Mouse (Mus musculus): ENCODE measurements around the gene Cenps. TPM values are rescaled to one million over a fixed set of nuclear protein-coding genes. Genes with fewer than 3 reads are reported as not detected.

The Cenps gene
- polyA plus RNA-seq, 1 experiment = 6.7 TPM

DNA sequence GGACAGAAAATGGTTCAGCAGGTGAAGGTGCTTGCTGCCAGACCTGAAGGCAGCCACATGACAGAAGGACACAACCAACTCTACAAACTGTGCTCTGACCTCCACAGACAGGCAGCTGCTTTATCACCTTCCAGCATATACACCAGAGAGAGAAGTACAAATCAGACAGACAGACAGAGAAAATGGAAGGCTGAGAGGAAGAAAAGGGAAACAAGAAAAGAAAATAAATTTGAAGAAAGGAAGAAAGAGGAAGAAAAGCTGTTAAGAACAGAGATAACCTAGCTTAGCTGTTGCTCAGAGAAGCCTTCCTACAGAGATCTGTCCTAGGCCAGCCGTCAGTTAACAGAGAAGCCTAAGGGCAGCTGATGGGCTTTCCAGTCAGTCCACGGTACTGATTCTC is 21.8 kb upstream of the Cenps start:
- no peak for DNase-seq (ENCODE audit: extremely low spot score in 1 of 2, low spot score in 1 of 2)

DNA sequence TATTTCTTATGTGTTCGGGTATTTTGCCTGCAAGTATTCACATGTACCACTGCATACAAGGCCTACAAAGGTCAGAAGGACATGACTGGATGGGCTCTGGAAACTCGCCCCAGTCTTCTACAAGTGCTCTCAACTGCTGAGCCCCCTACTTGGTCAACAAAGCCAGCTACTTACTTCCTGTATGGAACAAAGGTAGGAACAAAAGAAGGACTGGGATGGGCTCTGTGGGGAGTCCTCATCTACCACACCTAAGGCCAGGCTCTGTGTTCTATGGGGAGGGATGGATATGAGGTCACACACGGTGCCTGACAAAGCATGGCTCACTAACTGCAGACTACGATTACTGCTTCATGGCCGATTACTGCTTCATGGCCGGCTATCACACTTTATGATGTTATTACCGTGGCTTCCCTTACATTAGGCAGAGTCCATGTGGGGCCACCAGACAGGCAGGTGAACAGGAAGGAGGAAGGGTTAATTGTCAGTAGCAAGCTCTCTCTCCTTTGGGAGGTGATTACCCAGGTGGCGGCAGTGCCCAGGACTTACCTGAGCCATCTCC is 20.1 kb upstream of the Cenps start:
- no peak for DNase-seq (ENCODE audit: extremely low spot score in 1 of 2, low spot score in 1 of 2)

DNA sequence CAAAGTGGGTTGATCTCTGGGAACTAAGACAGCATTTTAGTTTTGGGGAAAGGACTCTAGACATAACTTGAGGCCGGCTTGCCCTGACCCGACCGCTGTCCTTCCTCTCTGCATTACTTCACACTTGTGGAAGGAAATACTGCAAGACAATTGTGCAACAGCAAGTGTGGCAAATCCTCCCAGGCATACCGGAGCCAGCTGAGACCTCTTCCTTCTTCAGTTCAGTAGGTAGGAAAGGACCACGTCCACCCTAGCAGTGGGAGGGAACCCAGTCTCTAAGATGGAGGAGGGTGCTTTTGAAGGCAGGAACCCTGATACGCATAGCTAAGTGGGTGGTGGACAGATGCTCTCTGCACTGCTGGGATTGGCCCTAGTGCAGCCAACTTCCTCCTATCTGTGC is 18.3 kb upstream of the Cenps start:
- DNase-seq (ENCODE audit: extremely low spot score in 1 of 2, low spot score in 1 of 2) = no peak

DNA sequence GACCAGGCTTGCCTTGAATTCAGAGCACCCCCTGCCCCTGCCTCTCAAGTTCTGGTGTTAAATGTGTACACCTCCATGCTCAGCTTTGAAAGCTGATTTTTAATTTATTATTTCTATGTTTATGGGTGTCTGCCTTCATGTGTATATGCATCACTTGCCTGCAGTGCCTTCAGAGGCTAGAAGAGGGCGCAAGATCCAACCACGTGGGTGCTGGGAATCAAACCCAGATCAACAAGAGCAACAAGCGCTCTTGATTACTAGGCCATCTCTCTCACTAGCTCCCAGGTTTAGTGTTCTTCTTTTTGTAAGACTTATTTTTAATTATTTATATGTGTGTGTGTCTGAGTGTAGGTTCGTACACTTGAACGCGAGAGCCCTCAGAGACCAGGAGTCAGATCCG is 17.4 kb upstream of the Cenps start:
- DNase-seq (ENCODE audit: extremely low spot score in 1 of 2, low spot score in 1 of 2) = no peak

DNA sequence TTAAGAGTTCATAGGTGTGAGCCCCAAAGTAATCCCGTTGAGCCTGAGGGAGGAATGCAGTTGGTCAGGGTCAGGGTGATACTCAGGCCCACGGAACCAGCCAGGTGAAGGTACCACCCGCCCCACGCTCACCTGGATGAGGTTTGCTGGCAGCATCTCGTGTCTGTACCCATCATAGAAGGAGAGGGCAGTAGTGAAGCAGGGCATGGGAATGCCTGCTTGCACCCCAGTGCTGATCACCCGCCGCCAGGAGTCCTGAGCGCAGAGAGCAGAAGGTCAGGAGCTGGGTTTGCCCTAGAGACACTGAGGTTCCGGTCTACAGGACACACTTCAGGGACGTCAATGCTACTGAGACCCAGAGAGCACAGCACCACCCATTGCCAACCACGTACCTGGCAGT is 13.3 kb upstream of the Cenps start:
- DNase-seq (ENCODE audit: extremely low spot score in 1 of 2, low spot score in 1 of 2) = no peak

GRCm38 (mm10) chr4:149150256-149150655 is 12.8 kb upstream of the Cenps start:
- DNase-seq (ENCODE audit: extremely low spot score in 1 of 2, low spot score in 1 of 2) = no peak

GRCm38 (mm10) chr4:149149611-149150010 is 12.2 kb upstream of the Cenps start:
- DNase-seq (ENCODE audit: extremely low spot score in 1 of 2, low spot score in 1 of 2) = no peak

- DNase-seq (ENCODE audit: extremely low spot score in 1 of 2, low spot score in 1 of 2) = no peak
These were observed 11.8 kb upstream of the Cenps start for GRCm38 (mm10) chr4:149149196-149149595.

DNA sequence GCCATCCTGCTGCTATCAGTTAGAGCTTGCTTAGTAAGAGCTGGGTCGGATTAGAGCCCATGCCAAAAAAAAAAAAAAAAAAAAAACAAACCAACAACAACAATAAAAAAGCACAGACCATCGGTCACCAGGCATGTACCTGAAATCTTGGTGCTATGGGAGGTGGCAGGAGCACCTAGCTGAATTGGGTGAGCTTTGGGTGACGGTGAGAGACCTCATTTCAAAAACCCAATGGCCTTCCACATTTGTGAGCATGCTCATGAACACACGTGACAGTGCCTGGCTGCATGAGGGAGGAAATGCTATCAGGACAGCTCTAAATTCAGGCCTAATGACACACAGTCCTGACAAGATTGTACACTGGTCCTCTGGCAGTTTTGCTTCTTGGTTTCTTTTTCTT is 10.7 kb upstream of the Cenps start:
- no peak for DNase-seq (ENCODE audit: extremely low spot score in 1 of 2, low spot score in 1 of 2)

- DNase-seq (ENCODE audit: extremely low spot score in 1 of 2, low spot score in 1 of 2) = no peak
These were observed 10.1 kb upstream of the Cenps start for GRCm38 (mm10) chr4:149147528-149147927.

DNA sequence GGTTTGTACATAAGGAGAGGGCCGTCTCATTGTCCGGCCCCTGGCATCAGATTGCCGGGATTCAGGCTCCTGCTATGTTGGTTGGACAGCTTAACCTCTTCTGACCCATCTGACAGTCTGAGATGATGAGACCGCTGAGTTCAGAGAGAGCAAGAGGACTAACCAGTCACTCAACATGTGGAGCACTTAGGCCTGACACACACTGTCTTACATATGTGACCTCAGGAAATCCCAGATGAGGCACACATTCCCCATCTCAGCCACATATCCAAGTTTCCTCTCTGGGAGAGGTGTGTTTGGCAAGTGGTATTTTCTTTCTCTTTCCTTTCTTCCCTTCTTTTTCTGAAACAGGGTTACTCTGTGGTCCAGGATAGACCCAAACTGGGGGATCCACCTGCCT is 7.7 kb upstream of the Cenps start:
- no peak for DNase-seq (ENCODE audit: extremely low spot score in 1 of 2, low spot score in 1 of 2)

DNA sequence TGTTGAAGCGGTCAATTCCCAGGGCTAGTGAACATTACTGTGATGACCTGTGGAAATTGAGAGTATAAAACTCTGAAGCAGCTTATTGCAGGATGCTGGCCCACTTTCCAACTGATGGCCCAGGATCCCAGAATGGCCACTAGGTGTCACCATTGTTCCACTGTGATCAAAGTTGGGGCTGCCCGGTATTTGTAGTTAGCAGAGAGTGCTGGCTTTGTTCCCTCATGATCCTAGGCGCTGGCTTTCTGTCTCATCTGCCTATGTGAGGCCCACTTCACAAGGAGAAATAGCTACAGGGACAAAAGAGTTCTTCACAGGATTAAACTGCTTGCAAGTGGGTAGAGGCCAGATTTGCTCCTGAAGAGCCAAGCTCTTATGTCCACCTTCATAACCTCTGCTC is 7.0 kb upstream of the Cenps start:
- DNase-seq (ENCODE audit: extremely low spot score in 1 of 2, low spot score in 1 of 2) = peak in 1 of 2 experiments; percentile 93

DNA sequence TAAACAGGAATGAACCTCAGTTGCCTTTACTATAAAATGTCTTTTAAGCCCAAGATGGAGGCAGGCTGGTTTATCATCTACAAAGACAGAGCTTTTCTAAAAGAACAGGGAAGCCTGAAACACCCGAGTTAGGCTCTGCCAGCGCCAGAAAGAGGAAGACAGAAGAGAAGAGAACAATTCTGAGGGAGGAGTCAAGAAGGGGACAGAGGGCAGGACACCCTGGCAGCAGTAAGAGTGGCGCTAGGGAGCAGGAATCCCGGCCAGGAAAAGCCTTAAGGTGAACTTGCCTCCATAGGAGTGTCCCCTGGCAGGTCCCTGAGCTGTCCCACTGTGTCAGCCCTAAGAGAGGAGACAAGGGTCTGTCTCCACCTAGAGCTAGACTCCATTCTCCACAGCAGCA is 6.2 kb upstream of the Cenps start:
- DNase-seq (ENCODE audit: extremely low spot score in 1 of 2, low spot score in 1 of 2) = no peak

GRCm38 (mm10) chr4:149138515-149138914 is 1.1 kb upstream of the Cenps start:
- DNase-seq (ENCODE audit: extremely low spot score in 1 of 2, low spot score in 1 of 2) = no peak

GRCm38 (mm10) chr4:149136116-149136850 is 1.1 kb downstream of the Cenps start:
- DNase-seq (ENCODE audit: extremely low spot score in 1 of 2, low spot score in 1 of 2) = no peak

DNA sequence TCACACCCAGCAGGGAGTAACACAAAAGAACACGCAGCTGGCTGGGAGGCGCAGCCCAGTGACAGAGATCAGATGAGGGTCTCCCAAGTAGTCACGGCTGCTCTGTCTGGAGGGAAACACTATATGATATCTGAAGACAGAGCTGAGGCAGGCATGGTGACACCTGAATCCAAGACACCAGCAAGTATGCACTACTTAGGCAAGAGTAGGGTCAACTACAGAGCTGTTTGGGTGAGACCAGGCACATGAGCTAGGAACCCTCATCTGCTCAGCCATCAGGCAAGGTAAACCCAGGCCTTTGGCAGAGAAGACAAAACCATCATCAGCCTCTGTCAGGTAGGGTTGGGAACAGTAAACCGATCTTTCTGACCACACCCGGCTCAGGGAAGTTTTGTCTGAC is 4.0 kb downstream of the Cenps start:
- no peak for DNase-seq (ENCODE audit: extremely low spot score in 1 of 2, low spot score in 1 of 2)

DNA sequence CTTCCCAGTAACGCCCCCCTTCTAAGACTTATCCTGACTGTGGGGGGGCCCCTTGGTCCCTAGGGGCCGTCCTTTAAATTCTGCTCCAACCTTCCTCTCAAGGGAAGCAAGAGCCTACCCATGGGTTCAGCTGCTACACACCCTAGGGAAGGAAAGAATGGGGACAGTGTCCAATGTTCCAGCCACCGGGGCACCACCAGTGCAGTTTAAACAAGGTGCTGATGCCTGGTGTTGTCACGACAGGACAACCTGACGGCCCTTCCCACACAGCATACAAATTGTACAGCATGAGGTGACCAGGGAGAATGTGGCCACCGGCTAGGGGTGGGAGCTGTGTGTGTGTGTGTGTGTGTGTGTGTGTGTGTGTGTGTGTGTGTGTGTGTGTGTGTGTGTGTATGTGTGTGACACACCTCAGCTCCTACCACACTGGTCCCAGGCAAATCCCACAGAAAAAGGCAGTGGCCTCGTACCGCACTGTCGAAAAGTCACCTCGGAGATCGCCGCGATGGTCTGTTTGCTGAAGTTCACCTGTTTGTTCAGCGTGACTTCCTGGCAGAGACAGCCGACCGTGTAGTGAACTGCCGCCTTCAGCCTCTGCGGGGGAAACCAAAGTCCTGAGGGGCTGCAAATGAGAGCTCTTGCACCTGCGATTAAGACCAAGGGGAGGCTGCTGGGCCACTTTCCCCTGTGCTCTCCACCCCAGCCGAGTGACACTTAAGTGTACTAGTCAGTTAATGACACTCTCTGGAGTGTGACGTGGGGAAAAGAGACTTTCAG is 5.5 kb downstream of the Cenps start:
- DNase-seq (ENCODE audit: extremely low spot score in 1 of 2, low spot score in 1 of 2) = no peak

DNA sequence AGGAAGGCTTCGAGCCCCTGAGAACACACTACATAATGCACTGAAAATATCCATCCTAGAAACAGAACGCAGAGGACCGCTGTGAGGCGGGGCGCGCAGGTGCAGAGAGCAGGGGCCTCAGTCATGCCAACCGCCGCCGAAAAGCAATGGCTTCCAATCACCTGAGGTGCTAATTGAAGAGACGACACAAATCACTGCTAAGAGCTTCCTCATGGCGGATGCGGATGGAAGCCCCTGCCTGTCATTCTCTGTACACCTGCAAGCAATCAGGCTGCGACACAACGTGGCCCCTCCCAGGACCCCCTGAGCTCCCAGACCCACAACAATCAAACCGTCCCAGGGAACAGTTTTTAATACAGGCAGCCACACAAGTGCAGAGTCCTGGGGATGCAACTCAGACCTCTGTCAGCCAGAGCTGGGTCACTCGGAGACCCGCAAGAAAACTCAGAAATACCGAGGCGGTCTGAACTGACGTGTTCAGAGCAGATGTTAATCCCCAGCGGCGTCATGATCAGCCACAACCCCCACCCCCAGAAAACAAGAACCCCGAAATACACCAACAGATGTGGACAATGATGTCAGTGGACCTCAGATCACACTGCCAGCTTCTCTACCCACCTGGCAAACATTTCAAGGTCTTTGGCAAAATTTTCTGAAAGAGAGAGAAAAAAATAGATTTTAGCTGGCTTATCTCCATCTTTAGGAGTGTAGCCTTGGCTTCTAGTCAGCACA is 6.2 kb downstream of the Cenps start:
- no peak for DNase-seq (ENCODE audit: extremely low spot score in 1 of 2, low spot score in 1 of 2)

- peak in 1 of 2 experiments; percentile 35 for DNase-seq (ENCODE audit: extremely low spot score in 1 of 2, low spot score in 1 of 2)
These were observed 9.0 kb downstream of the Cenps start for GRCm38 (mm10) chr4:149128467-149128866.

- DNase-seq (ENCODE audit: extremely low spot score in 1 of 2, low spot score in 1 of 2) = peak in 1 of 2 experiments; percentile 46
These were observed 10.8 kb downstream of the Cenps start, which contains the start of gene Cort for GRCm38 (mm10) chr4:149126663-149127062. Cort (minus strand) TSS chr4:149126763.

GRCm38 (mm10) chr4:149126115-149126509 is 11.3 kb downstream of the Cenps start:
- no peak for DNase-seq (ENCODE audit: extremely low spot score in 1 of 2, low spot score in 1 of 2)

Measured in frontal cortex, adult 2 months (tissue).